Mouse (Mus musculus) MEL (cell line): ENCODE data around the gene Adam1b. TPM values are rescaled to one million over a fixed set of nuclear protein-coding genes. Genes with fewer than 3 reads are reported as not detected.

Experiments used
- DNase-seq: peaks from one replicate; pipeline ENCODE4 v3.0.0; 2011; ENCODE audit warnings: low read depth, low spot score
- H3K27ac ChIP-seq: 2 replicates; pipeline ENCODE4 v1.5.1; 2012; ENCODE audit warnings: low read depth, mild to moderate bottlenecking, control low read depth, low read length, moderate library complexity; ENCODE audit not compliant: control insufficient read depth
- H3K27me3 ChIP-seq, 2 experiments: fragments of 150-350 bp in 1 of 2; sonication (generic) in 1 of 2; 2 replicates each; pipeline ENCODE4 v1.6.1; 2012; ENCODE audit warnings: low read length in 2 of 2, mild to moderate bottlenecking in 2 of 2, improper control_type of control experiment in 1 of 2, moderate library complexity in 1 of 2; ENCODE audit not compliant: insufficient read depth in 2 of 2, control insufficient read depth in 1 of 2
- H3K36me3 ChIP-seq, 2 experiments: 2 replicates each; pipeline ENCODE4 v1.6.1; 2012 to 2014; ENCODE audit warnings: low read length in 2 of 2, improper control_type of control experiment in 1 of 2, inconsistent platforms in 1 of 2, mild to moderate bottlenecking in 1 of 2; ENCODE audit not compliant: insufficient read depth in 2 of 2, control insufficient read depth in 1 of 2
- H3K4me1 ChIP-seq, 2 experiments: fragments of 150-350 bp in 1 of 2; sonication (generic) in 1 of 2; 2 replicates each; pipeline ENCODE4 v1.6.1; 2012; ENCODE audit warnings: low read length in 2 of 2, improper control_type of control experiment in 1 of 2, mild to moderate bottlenecking in 1 of 2; ENCODE audit not compliant: insufficient read depth in 2 of 2, control insufficient read depth in 1 of 2
- H3K4me3 ChIP-seq, 2 experiments: fragments of 150-350 bp in 1 of 2; sonication (generic) in 1 of 2; 2 replicates each; pipeline ENCODE4 v1.5.1; 2012; ENCODE audit warnings: low read depth in 2 of 2, low read length in 2 of 2, mild to moderate bottlenecking in 2 of 2, moderate library complexity in 2 of 2, control low read depth in 1 of 2, improper control_type of control experiment in 1 of 2; ENCODE audit not compliant: control insufficient read depth in 1 of 2, insufficient read depth in 1 of 2
- H3K79me2 ChIP-seq: 2 replicates; pipeline ENCODE4 v1.6.1; 2012; ENCODE audit warnings: mild to moderate bottlenecking, low read length, moderate library complexity; ENCODE audit not compliant: control insufficient read depth, poor library complexity, insufficient read depth
- H3K9ac ChIP-seq: 2 replicates; pipeline ENCODE4 v1.6.1; 2012; ENCODE audit warnings: low read depth, mild to moderate bottlenecking, control low read depth, low read length, moderate library complexity; ENCODE audit not compliant: control insufficient read depth, poor library complexity, severe bottlenecking
- H3K9me3 ChIP-seq: fragments of 150-350 bp; sonication (generic); replicated peaks from 2 replicates; pipeline ENCODE4 v1.6.1; 2012; ENCODE audit warnings: mild to moderate bottlenecking, low read length, improper control_type of control experiment, moderate library complexity; ENCODE audit not compliant: insufficient read depth
- CHD1 ChIP-seq: IDR thresholded peaks from 2 replicates; pipeline ENCODE4 v1.6.1; 2012; ENCODE audit warnings: low read depth, mild to moderate bottlenecking, inconsistent platforms, low read length, improper control_type of control experiment
- CTCF ChIP-seq, 3 experiments: IDR thresholded peaks in 2 of 3; conservative IDR thresholded peaks in 1 of 3; 2 replicates each; pipeline ENCODE4 v1.5.1; 2011 to 2012; ENCODE audit warnings: low read length in 3 of 3, low read depth in 2 of 3, mild to moderate bottlenecking in 2 of 3, improper control_type of control experiment in 1 of 3, inconsistent platforms in 1 of 3, mixed read lengths in 1 of 3, moderate library complexity in 1 of 3; ENCODE audit not compliant: control insufficient read depth in 1 of 3, insufficient read depth in 1 of 3, poor library complexity in 1 of 3, severe bottlenecking in 1 of 3
- ELF1 ChIP-seq: IDR thresholded peaks from 2 replicates; pipeline ENCODE4 v1.6.1; 2014; ENCODE audit warnings: low read depth, mild to moderate bottlenecking, inconsistent platforms, low read length, improper control_type of control experiment, moderate library complexity
- KAT2A ChIP-seq: conservative IDR thresholded peaks from 2 replicates; pipeline ENCODE4 v1.6.1; 2012; ENCODE audit warnings: low read depth, low read length, improper control_type of control experiment, inconsistent platforms
- MAFK ChIP-seq: IDR thresholded peaks from 2 replicates; pipeline ENCODE4 v1.6.1; 2011; ENCODE audit warnings: low read depth, mild to moderate bottlenecking, low read length, improper control_type of control experiment, borderline replicate concordance
- MEF2A ChIP-seq: IDR thresholded peaks from 2 replicates; pipeline ENCODE4 v1.6.1; 2014; ENCODE audit warnings: low read depth, mild to moderate bottlenecking, inconsistent platforms, low read length, improper control_type of control experiment; ENCODE audit not compliant: poor library complexity, insufficient replicate concordance, severe bottlenecking; ENCODE audit errors: extremely low read depth
- MXI1 ChIP-seq: IDR thresholded peaks from 2 replicates; pipeline ENCODE4 v1.6.1; 2011; ENCODE audit warnings: mild to moderate bottlenecking, low read depth, low read length, improper control_type of control experiment
- MYC ChIP-seq: IDR thresholded peaks from 2 replicates; pipeline ENCODE4 v1.6.1; 2011; ENCODE audit warnings: low read depth, mild to moderate bottlenecking, low read length, improper control_type of control experiment, moderate library complexity
- NRF1 ChIP-seq: IDR thresholded peaks from 2 replicates; pipeline ENCODE4 v1.6.1; 2014; ENCODE audit warnings: low read depth, mild to moderate bottlenecking, inconsistent platforms, low read length, improper control_type of control experiment, moderate library complexity; ENCODE audit not compliant: poor library complexity, insufficient read depth, severe bottlenecking
- POLR2A ChIP-seq, 2 experiments: IDR thresholded peaks; 2 replicates each; pipeline ENCODE4 v1.6.1; 2011 to 2012; ENCODE audit warnings: low read length in 2 of 2, mild to moderate bottlenecking in 2 of 2, control low read depth in 1 of 2, improper control_type of control experiment in 1 of 2, low read depth in 1 of 2, moderate library complexity in 1 of 2; ENCODE audit not compliant: control insufficient read depth in 1 of 2, insufficient read depth in 1 of 2, poor library complexity in 1 of 2
- POLR2AphosphoS5 ChIP-seq: IDR thresholded peaks from 2 replicates; pipeline ENCODE4 v1.6.1; 2012; ENCODE audit warnings: low read depth, borderline replicate concordance, mild to moderate bottlenecking, inconsistent platforms, low read length, moderate library complexity, mixed read lengths
- RAD21 ChIP-seq: IDR thresholded peaks from 2 replicates; pipeline ENCODE4 v1.6.1; 2011; ENCODE audit warnings: mild to moderate bottlenecking, low read depth, low read length, improper control_type of control experiment
- SIN3A ChIP-seq: IDR thresholded peaks from 2 replicates; pipeline ENCODE4 v1.6.1; 2012; ENCODE audit warnings: low read length, improper control_type of control experiment, inconsistent platforms
- TBP ChIP-seq: IDR thresholded peaks from 2 replicates; pipeline ENCODE4 v1.8.0; 2011; ENCODE audit warnings: low read depth, low read length, improper control_type of control experiment
- USF1 ChIP-seq: IDR thresholded peaks from 2 replicates; pipeline ENCODE4 v1.6.1; 2014; ENCODE audit warnings: low read depth, mild to moderate bottlenecking, inconsistent platforms, low read length, improper control_type of control experiment, moderate library complexity
- polyA plus RNA-seq, 2 experiments: library from polyadenylated mRNA; stranded (reverse) in 1 of 2; unstranded in 1 of 2; fragments of >175 nt in 1 of 2; fragments of >200 nt in 1 of 2; gene quantifications; 2 replicates each; pipeline versions ENCODE4 v1.2.1 to v1.2.4; 2012; ENCODE audit warnings: low replicate concordance in 2 of 2, low read depth in 1 of 2; ENCODE audit not compliant: insufficient read length in 2 of 2, insufficient read depth in 1 of 2, missing spikeins in 1 of 2
- total RNA-seq: library from RNA; depleted of rRNA; stranded (reverse); fragments of 300-350 nt; gene quantifications from 2 replicates; pipeline ENCODE4 v1.2.3, GENCODE M21; 2012

Adam1b gene
- total and polyA plus RNA-seq, 3 experiments = 0.06 TPM; not detected in 2

DNA sequence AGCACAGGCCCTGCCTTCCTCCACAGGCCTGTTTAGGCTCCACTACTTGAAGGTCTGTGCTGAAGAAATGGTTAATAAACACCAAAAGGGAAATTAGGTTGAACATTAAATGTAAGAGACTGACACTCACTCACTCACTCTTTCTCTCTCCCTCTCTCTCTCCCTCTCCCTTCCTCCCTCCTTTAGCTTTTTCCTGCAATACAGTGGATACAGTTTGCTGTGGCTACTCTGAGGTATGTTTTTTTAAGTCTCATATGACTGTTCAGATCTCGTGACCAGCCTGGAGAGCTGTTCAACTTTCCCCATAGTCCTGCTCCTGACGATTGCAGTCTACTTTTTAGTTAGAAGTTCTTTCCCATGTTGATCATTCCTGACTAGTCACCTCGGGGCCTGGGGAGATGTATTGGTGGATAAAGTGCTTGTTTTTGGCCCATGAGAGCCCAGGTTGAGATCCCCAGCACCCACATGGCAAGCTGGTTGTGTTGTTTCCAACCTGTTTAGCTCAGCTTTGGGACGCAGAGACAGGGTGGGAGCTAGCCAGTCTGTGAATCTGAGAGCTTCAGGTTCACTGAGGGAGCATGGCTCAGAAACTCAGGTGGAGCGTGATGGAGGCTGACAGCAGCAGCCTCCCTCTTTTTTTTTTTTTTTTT is 39.5 kb downstream of the Adam1b start:
- Histone ChIP-seq H3K27me3 (no peaks in the 10 kb centered on the region), H3K4me3 (no peak overlapping the region), H3K36me3 (peaks cover 0 to 16% of the 10 kb centered on the region in 2 experiments; a peak in 2 of 4 replicates), H3K4me1 (peaks cover 0 to 10% of the 10 kb centered on the region in 2 experiments; a peak in 3 of 4 replicates), H3K9me3 (no peaks in the 10 kb centered on the region), H3K79me2 (no peaks in the 10 kb centered on the region), H3K27ac (no peak overlapping the region), H3K9ac (no peak overlapping the region)
- DNase-seq = no peak
- TF ChIP-seq KAT2A (no peak), CHD1 (no peak)

DNA sequence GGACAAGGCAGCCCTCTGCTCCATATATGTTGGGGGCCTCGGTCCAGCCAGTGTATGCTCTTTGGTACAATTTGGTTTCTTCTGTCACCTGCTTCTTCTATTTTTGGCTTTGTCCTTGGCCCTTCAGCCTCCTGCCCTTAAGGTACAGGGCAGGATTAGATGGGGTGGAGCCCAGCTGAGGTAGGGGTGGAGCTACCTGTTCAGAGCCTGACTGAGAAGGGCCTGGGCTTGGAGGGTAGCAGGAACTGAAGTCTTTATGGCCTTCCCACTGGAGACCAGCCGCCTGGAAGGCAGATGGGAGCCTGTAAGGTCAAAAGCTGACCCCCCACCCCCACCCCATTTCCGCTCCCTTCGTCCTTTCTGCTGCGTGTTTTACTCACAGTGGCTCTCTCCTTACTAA is 40.3 kb downstream of the Adam1b start:
- Histone ChIP-seq H3K4me1 (peaks cover 0 to 10% of the 10 kb centered on the region in 2 experiments; a peak in 3 of 4 replicates), H3K79me2 (no peaks in the 10 kb centered on the region), H3K27me3 (no peaks in the 10 kb centered on the region), H3K27ac (no peak overlapping the region), H3K4me3 (no peak overlapping the region), H3K36me3 (peaks cover 0 to 16% of the 10 kb centered on the region in 2 experiments; a peak in 2 of 4 replicates), H3K9me3 (no peaks in the 10 kb centered on the region), H3K9ac (no peak overlapping the region)
- no peak for DNase-seq
- no peak for TF ChIP-seq POLR2A (IDR thresholded peaks at IDR 0.05; ENCODE audit: control insufficient read depth in 1 of 2, insufficient read depth in 1 of 2, low read depth in 1 of 2, low read length in 2 of 2, poor library complexity in 1 of 2)
- TF ChIP-seq TBP = no peak
- TF ChIP-seq CTCF (IDR thresholded peaks at IDR 0.05 in 2 of 3, conservative IDR thresholded peaks at IDR 0.05 in 1 of 3; ENCODE audit: control insufficient read depth in 1 of 3, insufficient read depth in 1 of 3, low read depth in 2 of 3, low read length in 3 of 3, poor library complexity in 1 of 3, severe bottlenecking in 1 of 3) = no peak
- no peak for TF ChIP-seq RAD21
- no peak for TF ChIP-seq USF1
- TF ChIP-seq MEF2A = no peak
- no peak for TF ChIP-seq POLR2AphosphoS5
- TF ChIP-seq MAFK = no peak
- TF ChIP-seq MYC = no peak
- TF ChIP-seq NRF1 = no peak

DNA sequence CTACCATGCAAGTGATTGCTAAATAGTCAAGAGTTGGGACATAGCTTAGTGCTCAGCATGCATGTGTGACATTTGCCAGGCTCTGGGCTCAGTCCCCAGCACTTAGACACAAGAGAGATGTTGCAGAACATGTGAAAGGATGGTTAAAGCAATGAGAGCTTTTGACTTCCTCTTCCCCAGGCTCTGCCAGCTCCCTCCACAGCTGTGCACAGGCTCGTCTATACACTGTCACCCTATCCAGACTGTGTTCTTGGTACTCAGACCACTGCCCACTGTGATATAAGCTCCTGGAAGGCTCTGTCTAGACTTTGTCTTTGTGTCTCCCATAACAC is 41.1 kb downstream of the Adam1b start:
- Histone ChIP-seq H3K9me3 (no peaks in the 10 kb centered on the region), H3K36me3 (peaks cover 0 to 16% of the 10 kb centered on the region in 2 experiments; a peak in 2 of 4 replicates)
- TF ChIP-seq MYC = peak; percentile 14; the same call in 1 of the 2 replicates
- peak; percentile 24; the same call in 1 of the 2 replicates for TF ChIP-seq SIN3A
- TF ChIP-seq MXI1 = 0 out of 2 replicates have a peak, but pooled peaks have one; percentile 9
- no peak for TF ChIP-seq ELF1
- TF ChIP-seq, all 39 proteins: peak for 3
- Histone ChIP-seq H3K27me3 (no peaks in the 10 kb centered on the region), H3K4me3 (no peak overlapping the region), H3K4me1 (peaks cover 0 to 10% of the 10 kb centered on the region in 2 experiments; a peak in 3 of 4 replicates), H3K9ac (no peak overlapping the region), H3K27ac (peak overlapping the region; percentile 9), H3K79me2 (no peaks in the 10 kb centered on the region)
- peak; percentile 70 for DNase-seq
